Mouse (Mus musculus) CH12.LX (cell line): ENCODE results near the gene Zfand5.

ENCODE experiments used
- BHLHE40 ChIP-seq: IDR thresholded peaks from 2 replicates; pipeline ENCODE4 v1.6.1; 2011; ENCODE audit warnings: mild to moderate bottlenecking, low read depth, low read length, improper control_type of control experiment
- CTCF ChIP-seq, 2 experiments: IDR thresholded peaks in 1 of 2; conservative IDR thresholded peaks in 1 of 2; 2 replicates each; pipeline ENCODE4 v1.5.1; 2011 to 2012; ENCODE audit warnings: low read depth in 2 of 2, low read length in 2 of 2, improper control_type of control experiment in 1 of 2, inconsistent platforms in 1 of 2, mild to moderate bottlenecking in 1 of 2, moderate library complexity in 1 of 2
- EP300 ChIP-seq: IDR thresholded peaks from 2 replicates; pipeline ENCODE4 v1.6.1; 2011; ENCODE audit warnings: low read length, improper control_type of control experiment
- MAFK ChIP-seq: IDR thresholded peaks from 2 replicates; pipeline ENCODE4 v1.6.1; 2011; ENCODE audit warnings: low read length, improper control_type of control experiment; ENCODE audit not compliant: insufficient replicate concordance
- POLR2A ChIP-seq: IDR thresholded peaks from 2 replicates; pipeline ENCODE4 v1.6.1; 2011; ENCODE audit warnings: low read depth, mild to moderate bottlenecking, improper control_type of control experiment, low read length
- SMC3 ChIP-seq: IDR thresholded peaks from 2 replicates; pipeline ENCODE4 v1.6.1; 2011; ENCODE audit warnings: low read depth, low read length, improper control_type of control experiment
- USF1 ChIP-seq: IDR thresholded peaks from 2 replicates; pipeline ENCODE4 v1.6.1; 2014; ENCODE audit warnings: low read depth, mild to moderate bottlenecking, inconsistent platforms, low read length, improper control_type of control experiment

GRCm38 (mm10) chr19:21271741-21272654 is at the start of gene Zfand5:
- TF ChIP-seq MAFK (0 out of 2 replicates have a peak, but pooled peaks have one; percentile 17), POLR2A (peak; percentile 100), SMC3 (peak; percentile 11; the same call in 1 of the 2 replicates), CTCF (conservative IDR thresholded peaks at IDR 0.05 in 1 of 2, IDR thresholded peaks at IDR 0.05 in 1 of 2; ENCODE audit: low read depth in 2 of 2, low read length in 2 of 2) (no peak), EP300 (no peak), BHLHE40 (no peak), USF1 (no peak)
